Mouse (Mus musculus): ENCODE results near the gene Gm20662.

Gene Gm20662

GRCm38 (mm10) chr9:108090611-108091120, 94.5 kb downstream of the Gm20662 start:
- no peak for DNase-seq (ENCODE audit: low spot score)

GRCm38 (mm10) chr9:108093586-108093985, 97.4 kb downstream of the Gm20662 start:
- DNase-seq (ENCODE audit: low spot score) = peak; percentile 54

GRCm38 (mm10) chr9:108094184-108094941, 98.2 kb downstream of the Gm20662 start, which contains the start of gene Apeh:
Gene Apeh (minus strand): TSS chr9:108094606.
- peak; percentile 98 for DNase-seq (ENCODE audit: low spot score)

Measured in testis, postnatal 10 days (tissue).